Mouse (Mus musculus) CH12.LX (cell line): ENCODE data around the gene Slc26a10. TPM values are rescaled to one million over a fixed set of nuclear protein-coding genes. Genes with fewer than 3 reads are reported as not detected.

Experiments
- DNase-seq: peaks from one replicate; pipeline ENCODE4 v3.0.0-alpha.2; 2013; ENCODE audit errors: extremely low read depth
- H3K27ac ChIP-seq: 2 replicates; pipeline ENCODE4 v1.5.1; 2012; ENCODE audit warnings: low read depth, mild to moderate bottlenecking, control low read depth, moderate library complexity; ENCODE audit not compliant: insufficient read depth
- H3K27me3 ChIP-seq: replicated peaks from 2 replicates; pipeline ENCODE3; 2012; ENCODE audit warnings: inconsistent platforms
- H3K36me3 ChIP-seq, 2 experiments: replicated peaks in 1 of 2; 2 replicates each; pipeline versions ENCODE3 to v1.6.1; 2012; ENCODE audit warnings: inconsistent platforms in 1 of 2, low read length in 1 of 2, mild to moderate bottlenecking in 1 of 2, mixed read lengths in 1 of 2, moderate library complexity in 1 of 2; ENCODE audit not compliant: control insufficient read depth in 1 of 2, insufficient read depth in 1 of 2
- H3K4me1 ChIP-seq, 2 experiments: 2 replicates each; pipeline ENCODE4 v1.6.1; 2012; ENCODE audit warnings: inconsistent platforms in 1 of 2, moderate library complexity in 1 of 2; ENCODE audit not compliant: insufficient read depth in 2 of 2, control insufficient read depth in 1 of 2
- H3K4me2 ChIP-seq: 2 replicates; pipeline ENCODE4 v1.6.1; 2012; ENCODE audit warnings: low read depth, mild to moderate bottlenecking, control low read depth; ENCODE audit not compliant: poor library complexity, insufficient read depth, severe bottlenecking
- H3K4me3 ChIP-seq, 3 experiments: fragments of 150-350 bp in 1 of 3; sonication (generic) in 1 of 3; replicated peaks in 1 of 3; 2 replicates each; pipeline versions ENCODE3 to v1.5.1; 2011 to 2012; ENCODE audit warnings: low read depth in 2 of 3, low read length in 2 of 3, mild to moderate bottlenecking in 2 of 3, moderate library complexity in 2 of 3, control low read depth in 1 of 3, improper control_type of control experiment in 1 of 3, inconsistent platforms in 1 of 3, mixed read lengths in 1 of 3; ENCODE audit not compliant: poor library complexity in 1 of 3
- H3K79me2 ChIP-seq: replicated peaks from 2 replicates; pipeline ENCODE4 v1.6.1; 2012; ENCODE audit warnings: mild to moderate bottlenecking, moderate library complexity; ENCODE audit not compliant: control insufficient read depth, poor library complexity, insufficient read depth, severe bottlenecking; ENCODE audit errors: extremely low read depth
- H3K9ac ChIP-seq: 2 replicates; pipeline ENCODE4 v1.6.1; 2012; ENCODE audit warnings: low read depth, mild to moderate bottlenecking, control low read depth, moderate library complexity; ENCODE audit not compliant: insufficient read depth
- H3K9me3 ChIP-seq: replicated peaks from 2 replicates; pipeline ENCODE3; 2012; ENCODE audit warnings: low read length, inconsistent platforms, mixed read lengths
- E2F4 ChIP-seq: IDR thresholded peaks from 2 replicates; pipeline ENCODE4 v1.6.1; 2011; ENCODE audit warnings: low read depth, low read length, improper control_type of control experiment; ENCODE audit not compliant: insufficient replicate concordance
- ELF1 ChIP-seq: IDR thresholded peaks from 2 replicates; pipeline ENCODE4 v1.6.1; 2014; ENCODE audit warnings: low read depth, mild to moderate bottlenecking, inconsistent platforms, low read length, improper control_type of control experiment
- ETS1 ChIP-seq: conservative IDR thresholded peaks from 2 replicates; pipeline ENCODE4 v1.6.1; 2012; ENCODE audit warnings: low read depth, mild to moderate bottlenecking, inconsistent platforms, low read length, improper control_type of control experiment, moderate library complexity
- GABPA ChIP-seq: IDR thresholded peaks from 2 replicates; pipeline ENCODE4 v1.6.1; 2012; ENCODE audit warnings: low read depth, low read length, improper control_type of control experiment, inconsistent platforms; ENCODE audit not compliant: insufficient replicate concordance
- HCFC1 ChIP-seq: IDR thresholded peaks from 2 replicates; pipeline ENCODE4 v1.6.1; 2012; ENCODE audit warnings: low read depth, mild to moderate bottlenecking, inconsistent platforms, low read length, improper control_type of control experiment
- IRF4 ChIP-seq: IDR thresholded peaks from 2 replicates; pipeline ENCODE4 v1.6.1; 2014; ENCODE audit warnings: low read depth, mild to moderate bottlenecking, inconsistent platforms, low read length, improper control_type of control experiment
- JUN ChIP-seq: IDR thresholded peaks from 2 replicates; pipeline ENCODE4 v1.6.1; 2011; ENCODE audit warnings: low read depth, mild to moderate bottlenecking, low read length, improper control_type of control experiment, moderate library complexity; ENCODE audit not compliant: insufficient read depth
- JUND ChIP-seq: conservative IDR thresholded peaks from 2 replicates; pipeline ENCODE4 v1.6.1; 2011; ENCODE audit warnings: low read depth, low read length, improper control_type of control experiment
- MAFK ChIP-seq: IDR thresholded peaks from 2 replicates; pipeline ENCODE4 v1.6.1; 2011; ENCODE audit warnings: low read length, improper control_type of control experiment; ENCODE audit not compliant: insufficient replicate concordance
- MXI1 ChIP-seq: IDR thresholded peaks from 2 replicates; pipeline ENCODE4 v1.6.1; 2011; ENCODE audit warnings: mild to moderate bottlenecking, low read depth, low read length, improper control_type of control experiment
- MYC ChIP-seq: IDR thresholded peaks from 2 replicates; pipeline ENCODE4 v1.6.1; 2011; ENCODE audit warnings: low read depth, mild to moderate bottlenecking, improper control_type of control experiment, low read length
- NELFE ChIP-seq: IDR thresholded peaks from 2 replicates; pipeline ENCODE4 v1.6.1; 2011; ENCODE audit warnings: low read depth, low read length, improper control_type of control experiment
- PAX5 ChIP-seq: IDR thresholded peaks from 2 replicates; pipeline ENCODE4 v1.6.1; 2012; ENCODE audit warnings: low read length, inconsistent platforms, mixed read lengths
- POLR2A ChIP-seq: IDR thresholded peaks from 2 replicates; pipeline ENCODE4 v1.6.1; 2011; ENCODE audit warnings: low read depth, mild to moderate bottlenecking, improper control_type of control experiment, low read length
- UBTF ChIP-seq: IDR thresholded peaks from 2 replicates; pipeline ENCODE4 v1.6.1; 2012; ENCODE audit warnings: low read depth, mild to moderate bottlenecking, inconsistent platforms, low read length, improper control_type of control experiment, moderate library complexity
- ZC3H11A ChIP-seq: IDR thresholded peaks from 2 replicates; pipeline ENCODE4 v1.6.1; 2012; ENCODE audit warnings: low read depth, mild to moderate bottlenecking, inconsistent platforms, low read length, improper control_type of control experiment
- ZNF384 ChIP-seq: IDR thresholded peaks from 2 replicates; pipeline ENCODE4 v1.6.1; 2012; ENCODE audit warnings: low read depth, low read length, improper control_type of control experiment, inconsistent platforms
- dilution Hi-C: fragments of 300-500 bp; cut with MboI; formaldehyde crosslinking; loops from 2 replicates; pipeline ENCODE4 v1.14.3; 2020; ENCODE audit warnings: low sequenced_read_pairs; ENCODE audit not compliant: extremely low pct_unique_long_range_greater_than_20kb, extremely low pct_ligation_motif_present
- in situ Hi-C: fragments of 300-500 bp; cut with MboI; formaldehyde crosslinking; loops from 3 replicates; pipeline ENCODE4 v1.14.3; 2019; ENCODE audit warnings: low sequenced_read_pairs, low pct_ligation_motif_present, low pct_unique_long_range_greater_than_20kb, mixed read lengths
- polyA plus RNA-seq: library from polyadenylated mRNA; unstranded; fragments of >175 nt; gene quantifications from 2 replicates; pipeline ENCODE4 v1.2.1, GENCODE M21; 2012; ENCODE audit warnings: low read depth; ENCODE audit not compliant: insufficient read length
- total RNA-seq, 2 experiments: library from RNA; depleted of rRNA; stranded (reverse); fragments of 300-350 nt in 1 of 2; fragments of >200 nt in 1 of 2; gene quantifications; 2 replicates each; pipeline ENCODE4 v1.2.3; 2012 to 2014

Slc26a10 gene
- total and polyA plus RNA-seq, 3 experiments = 0.05 to 1.7 (median 0.16) TPM

- peaks cover 0 to 11% of the 10 kb centered on the region in 2 experiments for H3K36me3 ChIP-seq
- 0 out of 2 replicates have a peak, but pooled peaks have one; percentile 31 for TF ChIP-seq MXI1
- no peak for TF ChIP-seq IRF4
- peaks cover 23% of the 10 kb centered on the region for H3K9me3 ChIP-seq
- dilution Hi-C loops (no loop called here), in situ Hi-C loops (loop anchor here (5.0 kb wide), 1 partner anchor 40 kb away; no protein-coding TSS in a partner anchor)
- H3K79me2 ChIP-seq = no peaks in the 10 kb centered on the region; the same call in 1 of the 2 replicates
- H3K4me1 ChIP-seq = peaks cover 12 to 25% of the 10 kb centered on the region in 2 experiments
- no peak for DNase-seq
- peak overlapping the region; percentile 41 for H3K4me2 ChIP-seq
- no peak overlapping the region for H3K27ac ChIP-seq
- no peak overlapping the region; the same call in 1 of the 2 replicates for H3K9ac ChIP-seq
- peak overlapping the region in 1 of 3 experiments; percentile 77 for H3K4me3 ChIP-seq
- peaks cover 8% of the 10 kb centered on the region for H3K27me3 ChIP-seq
Measured at GRCm38 (mm10) chr10:127166771-127167613, 13.5 kb downstream of the Slc26a10 start.

- Histone ChIP-seq H3K79me2 (no peaks in the 10 kb centered on the region; the same call in 1 of the 2 replicates), H3K27ac (no peak overlapping the region), H3K9ac (no peak overlapping the region; the same call in 1 of the 2 replicates), H3K36me3 (peaks cover 0 to 5% of the 10 kb centered on the region in 2 experiments), H3K9me3 (peaks cover 23% of the 10 kb centered on the region), H3K4me1 (peaks cover 12 to 23% of the 10 kb centered on the region in 2 experiments), H3K4me2 (peak overlapping the region; percentile 41), H3K4me3 (peak overlapping the region in 2 of 3 experiments; percentile 51 to 77), H3K27me3 (peaks cover 3% of the 10 kb centered on the region)
- DNase-seq = no peak
- in situ Hi-C loops = loop anchor here (5.0 kb wide), 1 partner anchor 39 kb away; no protein-coding TSS in a partner anchor
- TF ChIP-seq NELFE = no peak
- no peak for TF ChIP-seq PAX5
- no peak for TF ChIP-seq HCFC1
- TF ChIP-seq UBTF = no peak
- no peak for TF ChIP-seq JUN
- TF ChIP-seq ZNF384 = no peak
- no peak for TF ChIP-seq POLR2A
- TF ChIP-seq MYC = no peak
- TF ChIP-seq ETS1 = no peak
- TF ChIP-seq MAFK = no peak
- no peak for TF ChIP-seq ZC3H11A
- TF ChIP-seq GABPA = no peak
- TF ChIP-seq ELF1 = no peak
- no peak for TF ChIP-seq JUND
- TF ChIP-seq E2F4 = no peak
- dilution Hi-C loops = no loop called here
Measured at GRCm38 (mm10) chr10:127166404-127166715, 14.1 kb downstream of the Slc26a10 start.
